Mouse (Mus musculus): ENCODE data around the gene Kctd20. TPM values are rescaled to one million over a fixed set of nuclear protein-coding genes. Genes with fewer than 3 reads are reported as not detected.

Gene Kctd20
- polyA plus RNA-seq, 1 experiment, result 34.8 TPM

DNA sequence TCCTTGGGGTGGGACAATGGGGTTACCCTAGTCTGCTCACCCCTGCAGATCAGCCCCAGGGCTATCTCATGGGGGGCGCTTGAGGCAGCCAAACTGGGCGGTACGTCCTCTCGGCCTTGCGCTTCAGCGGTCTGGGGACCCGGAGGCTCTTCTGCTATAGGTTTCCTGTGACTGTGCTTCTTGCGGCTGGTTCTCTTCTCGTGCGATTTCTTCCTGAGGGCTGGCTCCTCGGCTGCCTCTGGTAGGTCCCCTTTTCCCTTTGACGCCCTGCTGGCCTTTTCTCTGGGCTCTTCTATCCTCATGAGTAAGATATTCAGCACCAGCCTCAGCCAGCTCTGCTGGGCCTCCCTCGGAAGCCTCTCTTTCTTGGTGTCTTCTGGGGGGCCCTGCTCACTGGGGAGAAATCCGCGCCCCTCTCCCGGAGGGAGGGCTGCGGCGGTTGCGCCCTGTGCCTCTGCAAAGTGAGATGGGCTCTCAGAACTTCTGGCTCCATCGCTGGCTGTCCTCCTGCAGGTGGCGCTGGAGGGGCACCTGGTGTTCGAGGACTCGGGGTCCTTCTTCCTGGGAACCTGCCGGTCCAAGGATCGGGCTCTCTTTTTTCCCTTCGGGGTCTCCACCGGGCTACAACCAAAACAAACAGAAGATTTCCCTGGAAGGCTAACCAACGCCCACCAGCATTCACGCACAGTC is 42.4 kb upstream of the Kctd20 start:
- Histone ChIP-seq H3K79me2 (ENCODE audit: control insufficient read depth, insufficient read depth) (no peaks in the 10 kb centered on the region), H3ac (ENCODE audit: control insufficient read depth, insufficient read length) (no peak overlapping the region), H3K27me3 (ENCODE audit: control insufficient read depth, insufficient read depth, insufficient read length) (no peaks in the 10 kb centered on the region), H3K4me2 (ENCODE audit: low read depth) (no peak overlapping the region), H3K4me3 (no peak overlapping the region), H3K36me3 (ENCODE audit: control insufficient read depth, insufficient read depth) (no peaks in the 10 kb centered on the region)
- TF ChIP-seq TCF3 (IDR thresholded peaks at IDR 0.05; ENCODE audit: insufficient read length, low read depth) (no peak), POLR2A (IDR thresholded peaks at IDR 0.05; ENCODE audit: insufficient read length, low read depth) (no peak), POLR2AphosphoS2 (IDR thresholded peaks at IDR 0.05; ENCODE audit: insufficient read length, low read depth) (no peak), CEBPB (IDR thresholded peaks at IDR 0.05; ENCODE audit: insufficient read depth, poor library complexity, severe bottlenecking) (no peak), SRF (IDR thresholded peaks at IDR 0.05; ENCODE audit: control insufficient read depth, insufficient read length, low read depth) (no peak), E2F4 (IDR thresholded peaks at IDR 0.05; ENCODE audit: insufficient read depth) (no peak), TCF12 (IDR thresholded peaks at IDR 0.05; ENCODE audit: insufficient read depth, poor library complexity, severe bottlenecking) (no peak), USF1 (IDR thresholded peaks at IDR 0.05; ENCODE audit: low read depth) (no peak), MAX (IDR thresholded peaks at IDR 0.05; ENCODE audit: low read depth) (no peak), MYOD1 (IDR thresholded peaks at IDR 0.05; ENCODE audit: control insufficient read depth in 1 of 3, insufficient read length in 2 of 3, low read depth in 2 of 3) (no peak), MYOG (IDR thresholded peaks at IDR 0.05; ENCODE audit: control insufficient read depth in 1 of 3, insufficient read depth in 1 of 3, insufficient read length in 2 of 3, low read depth in 2 of 3) (no peak), REST (IDR thresholded peaks at IDR 0.05; ENCODE audit: insufficient read depth, insufficient read length) (no peak)

DNA sequence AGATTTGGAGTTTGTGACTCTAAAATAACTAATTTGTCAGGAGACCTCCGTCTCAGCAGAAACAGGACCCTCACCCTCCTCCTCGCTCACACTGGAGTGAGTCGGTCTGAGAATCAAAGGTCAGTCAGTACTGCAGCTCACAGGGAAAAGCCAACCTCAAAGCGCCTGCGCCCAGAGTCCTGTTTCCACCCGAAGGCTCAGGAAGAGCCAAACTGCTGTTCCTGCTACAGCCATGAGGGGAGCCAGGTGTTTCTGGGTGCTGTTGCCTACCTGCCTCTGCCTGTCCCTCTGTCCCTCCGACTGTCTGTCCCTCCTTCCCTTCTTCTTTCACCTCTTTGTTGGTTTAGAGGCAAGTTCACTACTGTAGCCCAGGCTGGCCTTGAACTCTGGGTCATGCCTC is 41.6 kb upstream of the Kctd20 start:
- no peak for TF ChIP-seq POLR2AphosphoS2 (IDR thresholded peaks at IDR 0.05; ENCODE audit: insufficient read length, low read depth)
- Histone ChIP-seq H3K79me2 (ENCODE audit: control insufficient read depth, insufficient read depth) (no peaks in the 10 kb centered on the region), H3K4me2 (ENCODE audit: low read depth) (no peak overlapping the region), H3ac (ENCODE audit: control insufficient read depth, insufficient read length) (no peak overlapping the region), H3K4me3 (no peak overlapping the region), H3K27me3 (ENCODE audit: control insufficient read depth, insufficient read depth, insufficient read length) (no peaks in the 10 kb centered on the region), H3K36me3 (ENCODE audit: control insufficient read depth, insufficient read depth) (no peaks in the 10 kb centered on the region)

DNA sequence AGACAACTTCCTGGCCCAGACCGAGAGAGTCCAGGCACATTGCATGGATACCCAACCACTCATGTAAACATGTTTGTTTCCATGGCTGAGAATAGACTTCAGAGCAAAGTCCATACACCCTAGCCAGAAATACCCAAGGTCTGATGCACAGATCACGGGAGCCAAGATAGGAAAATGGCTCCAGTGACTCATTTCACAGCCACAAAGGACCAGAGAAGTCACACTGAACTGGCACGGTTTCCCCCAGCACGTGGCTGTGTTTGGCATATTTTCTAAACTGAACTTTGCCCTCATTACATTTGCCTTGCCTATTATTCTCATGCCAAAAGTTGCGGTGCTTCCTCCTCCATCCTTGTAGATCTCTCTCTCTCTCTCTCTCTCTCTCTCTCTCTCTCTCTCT is 38.5 kb upstream of the Kctd20 start:
- no peak overlapping the region for H3ac ChIP-seq (ENCODE audit: control insufficient read depth, insufficient read length)
- H3K4me2 ChIP-seq (ENCODE audit: low read depth), result no peak overlapping the region
- no peaks in the 10 kb centered on the region for H3K27me3 ChIP-seq (ENCODE audit: control insufficient read depth, insufficient read depth, insufficient read length)
- H3K36me3 ChIP-seq (ENCODE audit: control insufficient read depth, insufficient read depth), result no peaks in the 10 kb centered on the region
- H3K4me3 ChIP-seq, result no peak overlapping the region
- TF ChIP-seq USF1 (IDR thresholded peaks at IDR 0.05; ENCODE audit: low read depth) (no peak), POLR2A (IDR thresholded peaks at IDR 0.05; ENCODE audit: insufficient read length, low read depth) (no peak), MAX (IDR thresholded peaks at IDR 0.05; ENCODE audit: low read depth) (no peak), CEBPB (IDR thresholded peaks at IDR 0.05; ENCODE audit: insufficient read depth, poor library complexity, severe bottlenecking) (no peak), TCF3 (IDR thresholded peaks at IDR 0.05; ENCODE audit: insufficient read length, low read depth) (no peak), POLR2AphosphoS2 (IDR thresholded peaks at IDR 0.05; ENCODE audit: insufficient read length, low read depth) (no peak), MYOG (IDR thresholded peaks at IDR 0.05; ENCODE audit: control insufficient read depth in 1 of 3, insufficient read depth in 1 of 3, insufficient read length in 2 of 3, low read depth in 2 of 3) (no peak), REST (IDR thresholded peaks at IDR 0.05; ENCODE audit: insufficient read depth, insufficient read length) (no peak), E2F4 (IDR thresholded peaks at IDR 0.05; ENCODE audit: insufficient read depth) (no peak), SRF (IDR thresholded peaks at IDR 0.05; ENCODE audit: control insufficient read depth, insufficient read length, low read depth) (no peak), MYOD1 (IDR thresholded peaks at IDR 0.05; ENCODE audit: control insufficient read depth in 1 of 3, insufficient read length in 2 of 3, low read depth in 2 of 3) (no peak)
- H3K79me2 ChIP-seq (ENCODE audit: control insufficient read depth, insufficient read depth), result no peaks in the 10 kb centered on the region

DNA sequence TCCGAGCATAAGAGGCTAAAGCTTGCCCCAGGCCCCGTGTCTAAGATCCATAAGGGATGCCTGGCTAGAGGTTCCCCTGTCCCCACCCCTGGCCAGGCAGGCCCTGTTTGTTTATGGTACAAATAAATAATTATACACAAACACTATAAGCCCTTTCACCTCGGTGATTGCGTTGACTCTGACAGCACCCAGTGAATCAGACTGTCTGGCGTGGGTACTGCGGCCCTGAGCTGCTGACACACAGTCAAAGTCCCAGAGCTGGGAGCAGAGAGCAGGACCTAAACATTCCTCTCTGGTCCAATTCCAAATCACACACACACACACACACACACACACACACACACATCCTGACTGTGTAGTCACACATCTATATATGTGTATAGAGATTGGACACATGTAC is 37.8 kb upstream of the Kctd20 start:
- no peak for TF ChIP-seq E2F4 (IDR thresholded peaks at IDR 0.05; ENCODE audit: insufficient read depth)
- no peak for TF ChIP-seq SRF (IDR thresholded peaks at IDR 0.05; ENCODE audit: control insufficient read depth, insufficient read length, low read depth)
- no peak for TF ChIP-seq POLR2AphosphoS2 (IDR thresholded peaks at IDR 0.05; ENCODE audit: insufficient read length, low read depth)
- TF ChIP-seq POLR2A (IDR thresholded peaks at IDR 0.05; ENCODE audit: insufficient read length, low read depth), result no peak
- TF ChIP-seq CEBPB (IDR thresholded peaks at IDR 0.05; ENCODE audit: insufficient read depth, poor library complexity, severe bottlenecking), result no peak
- no peak for TF ChIP-seq MYOD1 (IDR thresholded peaks at IDR 0.05; ENCODE audit: control insufficient read depth in 1 of 3, insufficient read length in 2 of 3, low read depth in 2 of 3)
- TF ChIP-seq TCF12 (IDR thresholded peaks at IDR 0.05; ENCODE audit: insufficient read depth, poor library complexity, severe bottlenecking), result no peak
- no peak for TF ChIP-seq MAX (IDR thresholded peaks at IDR 0.05; ENCODE audit: low read depth)
- no peak for TF ChIP-seq USF1 (IDR thresholded peaks at IDR 0.05; ENCODE audit: low read depth)
- no peak for TF ChIP-seq TCF3 (IDR thresholded peaks at IDR 0.05; ENCODE audit: insufficient read length, low read depth)

DNA sequence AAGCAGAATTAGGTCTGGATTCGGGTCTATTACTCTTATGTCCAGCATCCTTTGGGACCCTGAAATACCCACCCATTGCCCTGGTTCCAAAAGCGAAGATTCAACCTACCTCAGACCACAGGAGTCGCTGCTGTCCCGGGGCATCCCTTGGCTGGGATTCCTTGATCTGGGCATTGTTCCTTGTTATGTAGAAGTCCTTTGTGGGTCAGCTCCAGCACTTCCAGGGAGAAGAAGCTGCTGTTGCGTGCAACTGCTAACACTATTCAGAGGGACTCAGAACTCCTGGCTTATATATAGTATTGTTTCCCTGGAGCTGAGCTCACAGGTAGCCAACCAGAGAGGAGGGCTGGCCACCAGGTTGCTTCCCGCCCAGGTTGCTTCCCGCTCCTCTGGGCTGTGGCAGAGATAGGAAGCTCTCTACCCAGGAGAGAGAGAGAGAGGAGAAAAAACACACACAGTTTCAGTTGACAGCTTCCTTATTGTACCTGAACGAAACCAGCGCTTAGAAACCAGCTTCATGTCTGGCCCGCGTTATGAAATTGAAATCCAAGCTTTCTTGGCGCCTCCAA is 36.6 kb upstream of the Kctd20 start, which contains the start of gene 4930539E08Rik:
Gene 4930539E08Rik (minus strand): TSS at position 265 of the 569 bp plus-strand sequence.
- Histone ChIP-seq H3K4me3 (no peak within 1 kb of the TSS), H3K27me3 (ENCODE audit: control insufficient read depth, insufficient read depth, insufficient read length) (no peaks in the 10 kb centered on the region), H3K4me2 (ENCODE audit: low read depth) (no peak within 1 kb of the TSS), H3K36me3 (ENCODE audit: control insufficient read depth, insufficient read depth) (no peaks in the 10 kb centered on the region), H3K79me2 (ENCODE audit: control insufficient read depth, insufficient read depth) (no peaks in the 10 kb centered on the region), H3ac (ENCODE audit: control insufficient read depth, insufficient read length) (no peak within 1 kb of the TSS)
- TF ChIP-seq MYOG (IDR thresholded peaks at IDR 0.05; ENCODE audit: control insufficient read depth in 1 of 3, insufficient read depth in 1 of 3, insufficient read length in 2 of 3, low read depth in 2 of 3), result no peak
- no peak for TF ChIP-seq POLR2A (IDR thresholded peaks at IDR 0.05; ENCODE audit: insufficient read length, low read depth)
- TF ChIP-seq E2F4 (IDR thresholded peaks at IDR 0.05; ENCODE audit: insufficient read depth), result no peak
- TF ChIP-seq MAX (IDR thresholded peaks at IDR 0.05; ENCODE audit: low read depth), result no peak
- TF ChIP-seq USF1 (IDR thresholded peaks at IDR 0.05; ENCODE audit: low read depth), result no peak
- no peak for TF ChIP-seq CEBPB (IDR thresholded peaks at IDR 0.05; ENCODE audit: insufficient read depth, poor library complexity, severe bottlenecking)
- no peak for TF ChIP-seq TCF12 (IDR thresholded peaks at IDR 0.05; ENCODE audit: insufficient read depth, poor library complexity, severe bottlenecking)
- TF ChIP-seq POLR2AphosphoS2 (IDR thresholded peaks at IDR 0.05; ENCODE audit: insufficient read length, low read depth), result no peak
- no peak for TF ChIP-seq MYOD1 (IDR thresholded peaks at IDR 0.05; ENCODE audit: control insufficient read depth in 1 of 3, insufficient read length in 2 of 3, low read depth in 2 of 3)
- no peak for TF ChIP-seq SRF (IDR thresholded peaks at IDR 0.05; ENCODE audit: control insufficient read depth, insufficient read length, low read depth)
- TF ChIP-seq REST (IDR thresholded peaks at IDR 0.05; ENCODE audit: insufficient read depth, insufficient read length), result no peak
- TF ChIP-seq TCF3 (IDR thresholded peaks at IDR 0.05; ENCODE audit: insufficient read length, low read depth), result no peak

More for the DNA sequence above, 37.8 kb upstream of the Kctd20 start:
- Histone ChIP-seq H3K27me3 (ENCODE audit: control insufficient read depth, insufficient read depth, insufficient read length) (no peaks in the 10 kb centered on the region), H3K79me2 (ENCODE audit: control insufficient read depth, insufficient read depth) (no peaks in the 10 kb centered on the region), H3K4me2 (ENCODE audit: low read depth) (no peak overlapping the region), H3K36me3 (ENCODE audit: control insufficient read depth, insufficient read depth) (no peaks in the 10 kb centered on the region), H3K4me3 (no peak overlapping the region), H3ac (ENCODE audit: control insufficient read depth, insufficient read length) (no peak overlapping the region)
